Mouse (Mus musculus) myocyte (in vitro differentiated cells): ENCODE measurements at regions not wholly inside any gene's neighbourhood (a gene's known extent, or its start where the extent isn't known, plus 50 kb on each side); places are given as distances from the start of the nearest gene placed in this dataset.

Source experiments
- POLR2A ChIP-seq: IDR thresholded peaks from one replicate; pipeline ENCODE4 v1.6.1; 2011; ENCODE audit warnings: low read depth, mild to moderate bottlenecking, control low read depth, moderate library complexity; ENCODE audit not compliant: insufficient read length
- TCF12 ChIP-seq: IDR thresholded peaks from one replicate; pipeline ENCODE4 v1.6.1; 2011; ENCODE audit warnings: mild to moderate bottlenecking, control low read depth; ENCODE audit not compliant: poor library complexity, insufficient read depth, severe bottlenecking

DNA sequence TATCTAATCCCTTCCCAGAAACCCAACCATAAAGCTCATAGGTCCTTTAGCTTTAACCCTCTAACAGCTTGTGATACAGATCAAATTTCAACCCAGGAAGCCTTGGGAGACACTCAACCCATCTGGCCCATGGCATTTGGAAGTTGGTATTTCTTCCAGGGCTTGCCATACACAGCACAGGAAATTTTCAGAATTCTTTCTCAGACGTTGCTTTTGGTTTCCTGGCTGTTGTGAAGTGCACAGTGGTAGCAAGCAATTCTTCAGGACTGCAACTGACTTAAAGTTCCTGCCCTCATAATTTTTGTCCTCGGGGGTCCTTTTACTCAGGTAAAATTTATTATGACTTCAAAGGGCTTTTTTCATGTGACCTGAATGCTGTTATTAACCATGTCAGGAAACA is 264.4 kb downstream of the Gxylt1 start:
- TF ChIP-seq POLR2A (no peak), TCF12 (no peak)
